In genomic region chr17:50643989-50644388, GRCm38 (mm10) we compare ENCODE assay signal across 13 mouse cellular contexts.
DNase-seq lines count a peak whose midpoint lies in the region; ATAC-seq and TF ChIP-seq lines count a peak whose summit lies in the region.
"Had no signal": no experiment of that assay in that cellular context is flagged by ENCODE, and none has a peak within 500 bp of the region (broad histone marks: within the 10 kb centered on the region; RNA-seq: fewer than 3 reads in every experiment).

No protein-coding gene starts in this region.

- TF ChIP-seq POLR2A in brain, embryonic 14.5 days (IDR thresholded peaks at IDR 0.05; ENCODE audit: borderline replicate concordance, extremely low read depth, insufficient read depth, insufficient read length, poor library complexity, severe bottlenecking), result no peak

- H3K27me3 ChIP-seq in heart, postnatal 0 days (ENCODE audit: control insufficient read depth, insufficient read depth, low read length), result no peaks in the 10 kb centered on the region
- no peaks in the 10 kb centered on the region for H3K27me3 ChIP-seq in forebrain, embryonic 15.5 days
- no peaks in the 10 kb centered on the region for H3K27me3 ChIP-seq in midbrain, embryonic 15.5 days (replicated peaks)
- H3K27me3 ChIP-seq: lung, embryonic 15.5 days had no signal

- H3K9ac ChIP-seq in heart, postnatal 0 days (replicated peaks; ENCODE audit: low read depth, low read length), result no peak overlapping the region
- H3K9ac ChIP-seq in forebrain, embryonic 15.5 days (replicated peaks), result no peak overlapping the region
- H3K9ac ChIP-seq in midbrain, embryonic 15.5 days, result no peak overlapping the region
- H3K9ac ChIP-seq: lung, embryonic 15.5 days had no signal

- TF ChIP-seq EP300 in heart, postnatal 0 days (IDR thresholded peaks at IDR 0.05; ENCODE audit: low read depth), result no peak

- H3K36me3 ChIP-seq in heart, postnatal 0 days (replicated peaks; ENCODE audit: control insufficient read depth, insufficient read depth, low read length), result no peaks in the 10 kb centered on the region; the same call in 1 of the 2 replicates
- H3K36me3 ChIP-seq in forebrain, embryonic 15.5 days, result no peaks in the 10 kb centered on the region
- 0 out of 2 replicates have a peak, but pooled peaks cover 3% of the 10 kb centered on the region for H3K36me3 ChIP-seq in midbrain, embryonic 15.5 days (replicated peaks)
- H3K36me3 ChIP-seq: lung, embryonic 15.5 days had no signal

- WGBS in heart, postnatal 0 days, result 27% methylated on average over 6 of the region's 6 CpGs
- WGBS in forebrain, embryonic 15.5 days, result 5% methylated on average over 6 of the region's 6 CpGs
- WGBS in midbrain, embryonic 15.5 days, result 18% methylated on average over 6 of the region's 6 CpGs

- no peak for DNase-seq in heart, postnatal 0 days (ENCODE audit: low spot score)
- no peak for DNase-seq in heart, postnatal 10 days
- peak; percentile 81 for DNase-seq in brain, embryonic 14.5 days (ENCODE audit: low read depth)
- no peak for DNase-seq in right cerebral cortex, postnatal 10 days (ENCODE audit: low spot score in 2 of 2)
- no peak for DNase-seq in B cell, adult 2 months
- DNase-seq: adrenal gland, adult 8-10 months; cerebellum, adult 18-20 months; kidney, postnatal 10 days; spleen, adult 18-20 months; thymus, adult 2 months had no signal

- intact Hi-C loops in heart, postnatal 10 days (cut with DNase I), result no loop called here

- H3K4me2 ChIP-seq in heart, postnatal 0 days (ENCODE audit: low read depth, low read length), result 0 out of 2 replicates have a peak overlapping the region, but pooled peaks have one; percentile 5
- H3K4me2 ChIP-seq in forebrain, embryonic 15.5 days (replicated peaks), result no peak overlapping the region
- peak overlapping the region; percentile 20 for H3K4me2 ChIP-seq in midbrain, embryonic 15.5 days
- H3K4me2 ChIP-seq: lung, embryonic 15.5 days had no signal

- H3K4me1 ChIP-seq in heart, postnatal 0 days (ENCODE audit: control insufficient read depth, insufficient read depth), result peaks cover 14% of the 10 kb centered on the region
- H3K4me1 ChIP-seq in forebrain, embryonic 15.5 days, result peaks cover 24% of the 10 kb centered on the region
- peaks cover 11% of the 10 kb centered on the region for H3K4me1 ChIP-seq in midbrain, embryonic 15.5 days

- peaks cover 7% of the 10 kb centered on the region; the same call in 1 of the 2 replicates for H3K9me3 ChIP-seq in heart, postnatal 0 days (replicated peaks; ENCODE audit: control insufficient read depth, low read length)
- no peaks in the 10 kb centered on the region for H3K9me3 ChIP-seq in forebrain, embryonic 15.5 days
- no peaks in the 10 kb centered on the region for H3K9me3 ChIP-seq in midbrain, embryonic 15.5 days
- H3K9me3 ChIP-seq: lung, embryonic 15.5 days had no signal

- H3K27ac ChIP-seq in heart, postnatal 0 days (ENCODE audit: low read depth), result no peak overlapping the region
- peak overlapping the region; percentile 53 for H3K27ac ChIP-seq in forebrain, embryonic 15.5 days (replicated peaks)
- peak overlapping the region; percentile 69; the same call in 1 of the 2 replicates for H3K27ac ChIP-seq in midbrain, embryonic 15.5 days
- H3K27ac ChIP-seq: lung, embryonic 15.5 days had no signal

- no peak for TF ChIP-seq CTCF in heart, postnatal 0 days (IDR thresholded peaks at IDR 0.05; ENCODE audit: low read depth)
- no peak for TF ChIP-seq CTCF in brain, embryonic 14.5 days (IDR thresholded peaks at IDR 0.05; ENCODE audit: borderline replicate concordance, extremely low read depth, insufficient read depth, insufficient read length)

- H3K4me3 ChIP-seq in heart, postnatal 0 days (ENCODE audit: low read depth, low read length), result no peak overlapping the region
- no peak overlapping the region for H3K4me3 ChIP-seq in forebrain, embryonic 15.5 days
- no peak overlapping the region for H3K4me3 ChIP-seq in midbrain, embryonic 15.5 days
- H3K4me3 ChIP-seq: lung, embryonic 15.5 days had no signal

- no peak for ATAC-seq in heart, postnatal 0 days (ENCODE audit: insufficient read depth, low read depth)
- peak; percentile 66 for ATAC-seq in forebrain, embryonic 15.5 days (replicated peaks)
- peak; percentile 85 for ATAC-seq in midbrain, embryonic 15.5 days (replicated peaks)
